In genomic region chr11:76243811-76244546, GRCm38 (mm10) we compare ENCODE assay signal across 8 mouse cellular contexts. TPM values are rescaled to one million over a fixed set of nuclear protein-coding genes. Genes with fewer than 3 reads are reported as not detected.
DNase-seq lines count a peak whose midpoint lies in the region; ATAC-seq and TF ChIP-seq lines count a peak whose summit lies in the region.

No protein-coding gene starts in this region.

- H3K4me1 ChIP-seq in heart, embryonic 12.5 days (replicated peaks): peaks cover 17% of the 10 kb centered on the region
- H3K4me1 ChIP-seq in ES-E14 (ENCODE audit: control insufficient read depth in 2 of 2, insufficient read depth in 2 of 2, low read length in 2 of 2, poor library complexity in 1 of 2): 0 out of 4 replicates have a peak, but pooled peaks cover 0 to 2% of the 10 kb centered on the region in 2 experiments
- peaks cover 8% of the 10 kb centered on the region for H3K4me1 ChIP-seq in forebrain, embryonic 14.5 days (ENCODE audit: control insufficient read depth, insufficient read depth, low read length)
- peaks cover 10% of the 10 kb centered on the region for H3K4me1 ChIP-seq in liver, postnatal 0 days (ENCODE audit: insufficient read depth)

- in situ Hi-C loops in ES-E14 (cut with MboI; ENCODE audit: low sequenced_read_pairs in 2 of 2, unreplicated experiment in 2 of 2): no loop called here

- no peaks in the 10 kb centered on the region for H3K9me3 ChIP-seq in heart, embryonic 12.5 days (replicated peaks)
- no peaks in the 10 kb centered on the region for H3K9me3 ChIP-seq in ES-E14 (ENCODE audit: control insufficient read depth, insufficient read depth, low read depth, low read length)
- H3K9me3 ChIP-seq in forebrain, embryonic 14.5 days (replicated peaks; ENCODE audit: control insufficient read depth, low read length): no peaks in the 10 kb centered on the region
- H3K9me3 ChIP-seq in liver, postnatal 0 days (ENCODE audit: low read length): no peaks in the 10 kb centered on the region

- TF ChIP-seq CTCF in liver, postnatal 0 days (IDR thresholded peaks at IDR 0.05; ENCODE audit: low read depth): no peak

- peak overlapping the region; percentile 95 for H3K4me2 ChIP-seq in heart, embryonic 12.5 days
- H3K4me2 ChIP-seq in forebrain, embryonic 14.5 days (ENCODE audit: low read length): peak overlapping the region; percentile 89
- peak overlapping the region; percentile 90 for H3K4me2 ChIP-seq in liver, postnatal 0 days (ENCODE audit: low read depth, low read length)

- H3K36me3 ChIP-seq in heart, embryonic 12.5 days: peaks cover 44% of the 10 kb centered on the region
- no peaks in the 10 kb centered on the region; the same call in 1 of the 2 replicates for H3K36me3 ChIP-seq in ES-E14 (ENCODE audit: control insufficient read depth, insufficient read depth, low read length, poor library complexity, severe bottlenecking)
- peaks cover 25% of the 10 kb centered on the region; the same call in 1 of the 2 replicates for H3K36me3 ChIP-seq in forebrain, embryonic 14.5 days (ENCODE audit: control insufficient read depth, insufficient read depth, low read length)
- H3K36me3 ChIP-seq in liver, postnatal 0 days (replicated peaks; ENCODE audit: insufficient read depth, low read length): peaks cover 9% of the 10 kb centered on the region; the same call in 1 of the 2 replicates

- H3K9ac ChIP-seq in heart, embryonic 12.5 days: peak overlapping the region; percentile 90
- H3K9ac ChIP-seq in ES-E14 (ENCODE audit: insufficient read depth, low read depth, low read length, poor library complexity, severe bottlenecking): peak overlapping the region; percentile 93
- peak overlapping the region; percentile 87 for H3K9ac ChIP-seq in forebrain, embryonic 14.5 days (ENCODE audit: low read length)
- H3K9ac ChIP-seq in liver, postnatal 0 days (replicated peaks): peak overlapping the region; percentile 84

- intact Hi-C loops in gastrocnemius, postnatal 36 days (cut with DNase I): no loop called here

- DNase-seq in heart, adult 11 months: no peak
- DNase-seq in ES-E14 (ENCODE audit: low read depth, low spot score): no peak
- no peak for DNase-seq in forebrain, embryonic 14.5 days (ENCODE audit: low spot score)
- DNase-seq in liver, postnatal 0 days: no peak
- DNase-seq in gastrocnemius, postnatal 36 days: no peak
- DNase-seq in embryo, embryonic 10 days (ENCODE audit: low spot score): no peak
- DNase-seq in adrenal gland, postnatal 14 days: no peak

- 2% methylated on average over 34 of the region's 34 CpGs for WGBS in heart, embryonic 12.5 days
- 3% methylated on average over 34 of the region's 34 CpGs for WGBS in forebrain, embryonic 14.5 days
- 3% methylated on average over 34 of the region's 34 CpGs for WGBS in liver, postnatal 0 days (ENCODE audit: insufficient replicate concordance)

- TF ChIP-seq EP300 in liver, postnatal 0 days (IDR thresholded peaks at IDR 0.05; ENCODE audit: low read depth): no peak

- H3K4me3 ChIP-seq in heart, embryonic 12.5 days: peak overlapping the region; percentile 82
- peak overlapping the region; percentile 91 to 96 for H3K4me3 ChIP-seq in ES-E14 (ENCODE audit: insufficient read depth in 1 of 2, low read depth in 1 of 2, low read length in 2 of 2, poor library complexity in 1 of 2, severe bottlenecking in 1 of 2)
- H3K4me3 ChIP-seq in forebrain, embryonic 14.5 days (ENCODE audit: low read depth, low read length): peak overlapping the region; percentile 75
- peak overlapping the region; percentile 75 for H3K4me3 ChIP-seq in liver, postnatal 0 days (ENCODE audit: low read depth, low read length)

- peak; percentile 54; the same call in 1 of the 2 replicates for ATAC-seq in heart, embryonic 12.5 days (ENCODE audit: insufficient number of reproducible peaks, low FRiP score)
- ATAC-seq in forebrain, embryonic 14.5 days: no peak; the same call in 1 of the 2 replicates
- peak; percentile 62 for ATAC-seq in liver, postnatal 0 days

- H3K27me3 ChIP-seq in heart, embryonic 12.5 days (replicated peaks): no peaks in the 10 kb centered on the region
- H3K27me3 ChIP-seq in forebrain, embryonic 14.5 days (replicated peaks; ENCODE audit: control insufficient read depth, insufficient read depth, low read length): no peaks in the 10 kb centered on the region
- no peaks in the 10 kb centered on the region for H3K27me3 ChIP-seq in liver, postnatal 0 days (ENCODE audit: insufficient read depth, low read length)

- peak overlapping the region; percentile 52 for H3K27ac ChIP-seq in heart, embryonic 12.5 days (ENCODE audit: poor library complexity, severe bottlenecking)
- H3K27ac ChIP-seq in ES-E14 (ENCODE audit: insufficient read depth, low read depth, low read length, poor library complexity, severe bottlenecking): no peak overlapping the region
- no peak overlapping the region for H3K27ac ChIP-seq in forebrain, embryonic 14.5 days (ENCODE audit: low read depth, low read length)
- H3K27ac ChIP-seq in liver, postnatal 0 days (ENCODE audit: low read depth): peak overlapping the region; percentile 35; the same call in 1 of the 2 replicates

TF ChIP-seq in ES-E14, 5 proteins besides CTCF, POLR2A, EP300 and RAD21:
- TF ChIP-seq CHD2 (IDR thresholded peaks at IDR 0.05; ENCODE audit: low read depth, low read length) (no peak), MAFK (IDR thresholded peaks at IDR 0.05; ENCODE audit: insufficient read depth, low read depth, low read length) (no peak), ZNF384 (IDR thresholded peaks at IDR 0.05; ENCODE audit: low read depth, low read length) (no peak), ZC3H11A (IDR thresholded peaks at IDR 0.05; ENCODE audit: borderline replicate concordance, low read depth, low read length) (no peak), HCFC1 (IDR thresholded peaks at IDR 0.05; ENCODE audit: borderline replicate concordance, insufficient read depth, low read length) (no peak)
TF ChIP-seq in ES-E14: peak in this region for 0.

RNA-seq across cellular contexts. Expression of gene Glod4, which starts 0.5 kb away (rescaled TPM):
- polyA plus RNA-seq in heart, embryonic 12.5 days (2016; fragmentation: Nextera tagmentation; extraction: Ambion mirVana): 111 TPM in 2 replicates
- total RNA-seq in ES-E14 (2012; rRNA removed): 62.8 and 65.5 TPM in 2 replicates
- polyA plus RNA-seq in forebrain, embryonic 14.5 days (2014; fragmentation: Nextera tagmentation; extraction: Ambion mirVana): 137 and 144 TPM in 2 replicates
- 41.8 and 43.6 TPM in 2 replicates for polyA plus RNA-seq in liver, postnatal 0 days (2015; fragmentation: Nextera tagmentation; extraction: Ambion mirVana)
- 10 to 100 TPM; 16.6 to 17.2 TPM for total RNA-seq in gastrocnemius, postnatal 36 days (2021)
- 75.2 and 79.0 TPM in 2 replicates for total RNA-seq in adrenal gland, postnatal 14 days (2021)

RNA-seq across cellular contexts. Expression of gene Mrm3, which starts 0.5 kb away (rescaled TPM):
- 20.4 and 24.2 TPM in 2 replicates for polyA plus RNA-seq in heart, embryonic 12.5 days (2016; fragmentation: Nextera tagmentation; extraction: Ambion mirVana)
- total RNA-seq in ES-E14 (2012; rRNA removed): 16.0 and 20.2 TPM in 2 replicates
- 21.6 and 23.8 TPM in 2 replicates for polyA plus RNA-seq in forebrain, embryonic 14.5 days (2014; fragmentation: Nextera tagmentation; extraction: Ambion mirVana)
- 13.9 and 14.8 TPM in 2 replicates for polyA plus RNA-seq in liver, postnatal 0 days (2015; fragmentation: Nextera tagmentation; extraction: Ambion mirVana)
- total RNA-seq in gastrocnemius, postnatal 36 days (2021): 10 to 100 TPM; 11.0 to 13.9 TPM
- total RNA-seq in adrenal gland, postnatal 14 days (2021): 23.8 and 25.0 TPM in 2 replicates

RNA-seq across cellular contexts. Expression of gene Gemin4, which starts 26.5 kb away (rescaled TPM):
- polyA plus RNA-seq in heart, embryonic 12.5 days (2016; fragmentation: Nextera tagmentation; extraction: Ambion mirVana): 19.0 and 25.7 TPM in 2 replicates
- 26.1 and 34.0 TPM in 2 replicates for total RNA-seq in ES-E14 (2012; rRNA removed)
- 25.0 and 25.7 TPM in 2 replicates for polyA plus RNA-seq in forebrain, embryonic 14.5 days (2014; fragmentation: Nextera tagmentation; extraction: Ambion mirVana)
- polyA plus RNA-seq in liver, postnatal 0 days (2015; fragmentation: Nextera tagmentation; extraction: Ambion mirVana): 6.8 and 9.5 TPM in 2 replicates
- 1 to 10 TPM; 1.6 to 4.0 TPM for total RNA-seq in gastrocnemius, postnatal 36 days (2021)
- total RNA-seq in adrenal gland, postnatal 14 days (2021): 6.0 and 7.1 TPM in 2 replicates

RNA-seq across cellular contexts. Expression of gene Dbil5, which starts 26.6 kb away (rescaled TPM):
- polyA plus RNA-seq in heart, embryonic 12.5 days (2016; fragmentation: Nextera tagmentation; extraction: Ambion mirVana): 0.64 and 0.72 TPM in 2 replicates
- total RNA-seq in ES-E14 (2012; rRNA removed): 0.48 and 1.4 TPM in 2 replicates
- not detected in 2 replicates for polyA plus RNA-seq in forebrain, embryonic 14.5 days (2014; fragmentation: Nextera tagmentation; extraction: Ambion mirVana)
- polyA plus RNA-seq in liver, postnatal 0 days (2015; fragmentation: Nextera tagmentation; extraction: Ambion mirVana): 0.73 and 0.86 TPM in 2 replicates
- not detected for total RNA-seq in gastrocnemius, postnatal 36 days (2021)
- total RNA-seq in adrenal gland, postnatal 14 days (2021): 1.3 TPM in 1 of 2 replicates, not detected in the other

Comparison
In these comparisons a context has a peak if more than half of its experiments do, and no peak if none do; other contexts are left out.
1. H3K27ac ChIP-seq: peak in heart, embryonic 12.5 days (single experiment) and liver, postnatal 0 days (single experiment); none in ES-E14 (single experiment) and forebrain, embryonic 14.5 days (single experiment).
2. Peak in every context shown above with its lines, with median percentiles within 50 percentile points of each other: H3K4me2 ChIP-seq, H3K4me3 ChIP-seq and H3K9ac ChIP-seq.